Mouse (Mus musculus) urinary bladder, adult 18-20 months (tissue): ENCODE data around the gene Lgmn.

Experiments used
- DNase-seq, 2 experiments: peaks; one replicate each; pipeline ENCODE4 v3.0.0; 2022; ENCODE audit warnings: low spot score in 2 of 2, mixed read lengths in 2 of 2

Lgmn gene

GRCm38 (mm10) chr12:102348447-102348846 is 91.2 kb downstream of the Lgmn start:
- no peak for DNase-seq

GRCm38 (mm10) chr12:102346507-102346906 is 93.1 kb downstream of the Lgmn start:
- DNase-seq: no peak

- no peak for DNase-seq
These were observed 94.4 kb downstream of the Lgmn start for GRCm38 (mm10) chr12:102345031-102345815.
